Mouse (Mus musculus) ovary, adult 2 months (tissue): Measurements from ENCODE around the gene Nfx1. TPM values are rescaled to one million over a fixed set of nuclear protein-coding genes. Genes with fewer than 3 reads are reported as not detected.

Experiments
- polyA plus RNA-seq: library from polyadenylated mRNA; depleted of rRNA; stranded (reverse); fragments of >200 nt; gene quantifications from 2 replicates; pipeline ENCODE4 v1.2.3, GENCODE M21; 2012; rRNA removed

The Nfx1 gene
- 34.8 and 37.3 TPM in 2 replicates for polyA plus RNA-seq

GRCm38 (mm10) chr4:40970842-40971701 is at the start of gene Nfx1:
Nfx1 (plus strand) TSS chr4:40970906.

GRCm38 (mm10) chr4:40948160-40948708 is 22.5 kb upstream of the Nfx1 start, which contains the start of the genes Bag1 and Chmp5:
Bag1 (minus strand) TSS chr4:40948294.
Chmp5 (plus strand) TSS chr4:40948407.

GRCm38 (mm10) chr4:41047524-41048271 is 77.0 kb downstream of the Nfx1 start, which contains the start of gene Aqp7:
Aqp7 (minus strand) TSS chr4:41048139.

Other genes starting within 250 kb of the Nfx1 start
- 2.2 and 3.5 TPM in 2 replicates for gene Dnaja1, start 248.8 kb upstream of the Nfx1 start, polyA plus RNA-seq
- gene Smu1, start 213.0 kb upstream of the Nfx1 start, polyA plus RNA-seq, result 14.8 and 19.7 TPM in 2 replicates
- gene B4galt1, start 116.9 kb upstream of the Nfx1 start, polyA plus RNA-seq, result 119 and 206 TPM in 2 replicates
- gene Spink4, start 50.9 kb upstream of the Nfx1 start, polyA plus RNA-seq, result 14.2 and 27.8 TPM in 2 replicates
- 266 and 423 TPM in 2 replicates for gene Bag1, start 22.6 kb upstream of the Nfx1 start, polyA plus RNA-seq
- 5.1 and 5.2 TPM in 2 replicates for gene Chmp5, start 22.5 kb upstream of the Nfx1 start, polyA plus RNA-seq
- gene Aqp7, start 77.2 kb downstream of the Nfx1 start, polyA plus RNA-seq, result 3.5 and 5.0 TPM in 2 replicates
- 0.90 and 2.0 TPM in 2 replicates for gene Aqp3, start 127.3 kb downstream of the Nfx1 start, polyA plus RNA-seq
- 59.5 and 66.3 TPM in 2 replicates for gene Nol6, start 153.5 kb downstream of the Nfx1 start, polyA plus RNA-seq
- gene Ube2r2, start 164.8 kb downstream of the Nfx1 start, polyA plus RNA-seq, result 49.2 and 58.3 TPM in 2 replicates